Mouse (Mus musculus): Measurements from ENCODE around the gene Atp2b1. TPM values are rescaled to one million over a fixed set of nuclear protein-coding genes. Genes with fewer than 3 reads are reported as not detected.

Gene Atp2b1
- 100 to 1,000 TPM; 136 to 157 TPM for total RNA-seq (2023)

DNA sequence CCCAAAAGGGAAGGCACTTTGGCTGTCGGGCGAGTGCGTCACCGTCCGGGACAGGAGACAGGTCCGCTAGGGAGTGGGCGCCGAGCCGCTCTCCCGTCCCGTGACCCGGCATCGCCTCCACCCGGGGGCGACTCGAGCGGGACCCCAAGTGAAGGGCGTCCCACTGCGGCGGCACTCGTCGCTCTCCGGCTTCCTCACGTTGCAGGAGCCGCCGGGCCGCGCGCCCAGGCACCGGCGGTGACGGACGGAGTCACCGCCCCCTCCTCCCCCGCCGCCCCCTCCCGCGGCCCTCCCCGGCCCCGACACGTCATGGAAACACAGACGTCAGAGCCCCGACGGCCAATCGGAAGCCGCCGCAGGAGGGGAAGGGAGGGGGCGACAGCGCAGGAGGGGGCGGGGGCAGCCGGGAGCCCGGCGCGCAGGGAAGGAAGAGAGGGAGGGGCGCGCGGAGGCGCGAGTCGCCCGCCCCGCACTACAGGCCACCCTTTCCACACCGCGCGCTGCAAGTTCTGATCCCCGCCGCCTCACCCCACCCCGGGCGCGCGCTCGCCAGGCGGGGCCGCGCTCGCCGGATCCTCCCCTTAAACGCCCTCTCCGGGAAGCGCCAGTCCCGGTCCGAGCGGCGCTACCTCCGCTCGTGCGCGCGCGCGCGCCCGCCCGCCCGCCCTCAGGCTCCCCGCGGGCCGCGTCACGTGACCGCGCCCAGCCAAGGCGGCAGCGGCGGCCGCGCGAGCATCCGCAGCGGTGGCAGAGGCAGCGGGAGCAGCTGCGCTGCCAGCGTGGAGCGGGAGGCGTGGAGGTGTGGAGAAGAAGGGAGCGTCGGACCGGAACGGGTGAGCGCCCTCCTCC, at the start of gene Atp2b1:
TSS of gene Atp2b1 (plus strand) at position 446 of the 849 bp plus-strand sequence.

Other genes with a start within 250 kb of the Atp2b1 start
- 10 to 100 TPM; 21.6 to 29.6 TPM for gene Poc1b, start 192.6 kb downstream of the Atp2b1 start, total RNA-seq (2023)
- 10 to 100 TPM; 15.0 to 15.6 TPM for gene Galnt4, start 193.8 kb downstream of the Atp2b1 start, total RNA-seq (2023)
- gene Phxr2, start 211.9 kb downstream of the Atp2b1 start, total RNA-seq (2023) = 1 to 10 TPM in 1 of 2 experiments, under 1 TPM in 1; 0.64 to 1.3 TPM